Mouse (Mus musculus): ENCODE data around the gene Vps13c.
A peak's percentile ranks its signal among the peaks of the same experiment; 100 is the strongest.

The Vps13c gene

DNA sequence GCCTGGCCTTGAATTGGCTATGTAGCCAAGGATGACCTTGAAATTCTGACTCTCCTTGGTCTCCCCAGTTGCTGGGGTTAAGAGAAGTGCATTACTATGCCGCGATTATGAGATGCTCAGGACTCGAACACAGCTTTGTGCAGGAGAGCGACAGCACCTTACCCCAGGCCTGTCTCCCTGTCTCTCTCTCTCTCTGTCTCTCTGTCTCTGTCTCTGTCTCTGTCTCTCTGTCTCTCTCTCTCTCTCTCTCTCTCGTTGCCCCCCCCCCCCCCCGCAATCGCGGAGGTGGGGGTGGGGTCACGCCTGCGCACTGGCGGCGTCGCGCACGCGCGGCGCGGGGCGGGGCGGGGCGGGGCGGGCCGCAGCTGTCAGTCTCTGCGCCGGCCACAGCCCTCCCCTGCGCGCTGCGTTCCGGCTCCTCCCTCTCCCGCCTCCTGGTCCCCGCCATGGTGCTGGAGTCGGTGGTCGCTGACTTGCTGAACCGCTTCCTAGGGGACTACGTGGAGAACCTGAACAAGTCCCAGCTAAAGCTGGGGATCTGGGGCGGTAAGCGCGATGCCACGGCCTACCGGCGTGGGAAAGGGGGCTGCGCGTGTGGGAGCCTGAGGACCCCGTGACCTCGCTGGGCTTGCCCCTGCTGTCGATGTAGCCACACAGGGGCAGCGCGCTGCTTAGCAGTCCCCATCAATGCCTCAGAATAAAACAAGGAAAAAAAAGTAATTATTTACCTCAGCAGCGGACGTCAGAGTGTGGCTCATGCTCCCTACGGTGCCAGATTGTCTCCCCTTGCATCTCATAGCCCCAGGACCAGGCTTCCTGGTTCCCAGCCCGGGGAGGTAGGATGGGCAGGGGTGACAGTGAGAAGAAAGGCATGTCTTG, at the start of gene Vps13c:
Gene Vps13c, plus strand, starts transcription at position 416 of the 879 bp plus-strand sequence.
- peak; percentile 90 for DNase-seq

DNA sequence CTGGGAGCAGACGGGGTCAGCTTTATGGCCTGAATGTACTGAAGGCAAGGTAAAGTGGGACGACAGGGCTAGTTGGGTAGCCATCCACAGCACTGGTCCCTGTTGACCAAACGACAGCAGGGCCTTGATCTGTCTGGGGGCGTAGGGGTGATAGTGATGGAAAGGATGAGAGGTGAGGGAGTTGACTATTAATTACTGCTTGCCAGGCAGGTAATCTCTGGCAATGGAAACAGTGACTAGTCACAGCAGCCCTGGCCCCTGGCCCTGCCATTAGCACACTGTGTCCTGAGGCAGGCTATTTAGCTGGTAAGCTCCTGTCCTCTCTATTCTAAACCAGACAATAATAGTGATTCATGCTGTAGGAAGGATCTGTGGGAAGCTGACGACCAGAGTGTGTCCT, 47.8 kb upstream of the Vps13c start:
- DNase-seq = no peak

DNA sequence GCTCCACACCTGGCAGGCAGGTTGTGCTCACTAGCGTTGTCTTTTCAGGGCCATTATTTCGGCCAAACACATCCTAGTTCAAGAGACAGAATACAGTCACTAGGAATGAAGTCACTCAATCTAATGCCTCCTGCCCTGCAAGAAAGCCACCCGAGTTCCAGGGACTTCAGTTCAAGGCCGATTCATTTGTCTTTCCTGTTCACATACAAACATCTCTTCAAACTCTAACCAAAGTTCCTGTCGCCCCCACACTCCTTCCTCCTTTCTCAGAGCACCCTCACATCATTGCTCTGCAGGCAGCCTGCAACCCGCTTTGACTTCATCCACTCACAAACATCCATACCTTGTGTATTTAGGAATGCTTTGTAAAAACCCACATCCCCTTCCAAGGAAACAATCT, 46.7 kb upstream of the Vps13c start:
- DNase-seq = no peak

DNA sequence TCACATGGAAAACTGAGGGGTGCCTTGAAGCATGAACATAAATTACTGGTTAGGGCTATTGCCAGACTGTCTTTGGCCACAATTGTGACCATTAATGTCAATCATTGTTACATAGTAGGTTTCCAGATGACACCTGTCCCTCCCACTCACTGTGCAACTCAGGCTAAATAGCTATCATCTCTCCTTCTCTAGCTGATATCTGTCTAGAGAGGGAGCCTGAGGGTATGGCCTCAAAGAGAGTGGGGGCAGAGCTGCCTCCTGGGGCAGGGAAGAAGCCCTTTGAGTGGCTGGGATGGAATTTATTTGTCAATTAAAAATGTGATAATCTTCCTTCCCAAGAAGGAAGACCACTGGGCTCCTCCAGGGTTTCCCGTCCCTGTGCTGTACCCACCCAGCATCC, 46.0 kb upstream of the Vps13c start:
- DNase-seq = no peak

DNA sequence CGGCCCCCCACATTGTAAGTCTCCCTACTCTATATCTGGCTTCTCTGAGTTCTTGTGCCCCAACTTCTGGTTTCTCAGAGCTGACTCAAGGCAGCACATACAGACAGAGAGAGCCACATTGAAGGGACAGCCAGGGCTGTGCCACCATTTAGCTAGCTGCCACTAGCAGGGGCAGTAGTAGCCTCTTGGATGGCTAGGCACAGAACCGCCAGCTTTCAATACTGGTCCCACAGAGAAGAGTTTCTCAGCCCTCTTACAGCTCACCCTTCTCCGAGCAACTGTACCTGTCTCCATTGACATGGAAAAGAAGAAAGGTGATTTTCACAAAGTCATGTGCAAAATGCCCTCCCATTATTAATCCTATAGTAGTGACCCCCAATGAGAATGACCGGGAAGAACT, 45.5 kb upstream of the Vps13c start:
- no peak for DNase-seq

- peak; percentile 89 for DNase-seq
Measured at GRCm38 (mm10) chr9:67795205-67795675, 45.0 kb upstream of the Vps13c start.

DNA sequence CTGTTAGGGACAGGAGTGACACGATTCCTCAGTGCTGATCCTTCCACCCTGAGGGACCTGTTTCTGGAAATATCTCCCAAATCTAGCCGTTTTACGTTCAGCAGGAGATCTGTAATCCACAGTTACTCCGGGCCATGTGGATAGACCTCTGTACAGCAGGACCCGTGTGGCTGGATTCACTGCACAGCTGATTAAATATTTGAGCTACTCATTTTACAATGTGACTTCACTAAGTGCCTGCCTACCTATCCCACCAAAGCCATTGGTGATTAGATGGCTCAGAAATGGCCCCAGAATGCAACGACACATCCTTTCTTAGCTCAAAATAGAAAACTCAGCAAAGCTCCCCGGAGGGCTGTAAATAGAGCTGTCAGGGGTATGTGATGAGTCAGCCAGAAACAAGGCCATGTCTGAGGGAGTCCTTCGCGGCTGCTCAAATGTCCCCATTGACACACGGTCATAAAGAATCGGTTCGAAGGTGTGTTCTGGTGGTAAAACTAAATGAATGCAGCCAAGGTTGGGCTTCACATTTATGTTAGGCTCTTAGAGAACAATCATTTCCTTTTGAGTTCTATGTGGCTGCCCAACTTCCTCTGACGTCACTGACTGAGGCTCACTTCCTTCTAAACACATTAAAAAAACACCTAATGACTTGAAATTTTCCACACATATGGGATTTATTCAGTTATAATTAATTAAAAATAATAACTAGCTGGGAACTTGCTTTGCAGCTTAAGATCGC, 40.9 kb upstream of the Vps13c start:
- no peak for DNase-seq

GRCm38 (mm10) chr9:67802241-67802640, 38.0 kb upstream of the Vps13c start:
- DNase-seq = peak; percentile 75

DNA sequence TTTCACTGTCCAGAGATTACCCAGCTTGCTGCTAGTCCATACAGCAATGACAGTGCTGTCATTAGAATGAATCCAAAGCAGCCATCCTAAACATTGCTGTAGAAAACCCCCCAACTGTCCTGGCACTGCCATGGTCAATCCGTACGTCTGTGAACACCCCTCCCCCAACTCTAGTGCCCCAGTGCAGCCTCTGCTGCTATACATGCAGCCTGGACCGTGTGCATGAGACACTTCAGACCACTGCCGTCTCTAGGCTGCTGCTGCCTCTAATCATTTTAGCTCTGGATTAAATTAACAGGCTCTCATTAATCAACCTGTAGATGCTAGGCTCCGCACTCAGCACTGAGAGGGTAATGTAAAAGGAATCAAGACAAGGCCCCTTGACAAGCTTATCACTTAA, 33.2 kb upstream of the Vps13c start:
- no peak for DNase-seq

DNA sequence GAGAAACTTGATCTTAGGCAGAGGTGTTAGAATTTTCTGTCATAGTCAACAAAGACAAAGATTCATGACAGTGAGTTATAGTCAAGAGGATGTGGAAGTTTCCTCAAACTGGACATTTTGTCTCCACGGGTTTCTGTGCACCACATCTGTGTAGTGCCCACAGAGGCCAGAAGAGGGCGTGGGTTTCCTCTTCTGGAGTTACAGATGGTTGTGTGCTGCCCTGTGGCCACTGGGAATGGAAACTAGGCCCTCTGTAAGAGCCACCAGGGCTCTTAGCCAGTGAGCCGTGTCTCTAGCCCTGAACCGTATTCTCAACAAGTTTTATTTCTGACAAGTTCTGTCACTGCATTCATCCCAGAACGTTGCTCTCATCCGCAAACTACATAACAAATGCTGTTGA, 29.7 kb upstream of the Vps13c start:
- no peak for DNase-seq

DNA sequence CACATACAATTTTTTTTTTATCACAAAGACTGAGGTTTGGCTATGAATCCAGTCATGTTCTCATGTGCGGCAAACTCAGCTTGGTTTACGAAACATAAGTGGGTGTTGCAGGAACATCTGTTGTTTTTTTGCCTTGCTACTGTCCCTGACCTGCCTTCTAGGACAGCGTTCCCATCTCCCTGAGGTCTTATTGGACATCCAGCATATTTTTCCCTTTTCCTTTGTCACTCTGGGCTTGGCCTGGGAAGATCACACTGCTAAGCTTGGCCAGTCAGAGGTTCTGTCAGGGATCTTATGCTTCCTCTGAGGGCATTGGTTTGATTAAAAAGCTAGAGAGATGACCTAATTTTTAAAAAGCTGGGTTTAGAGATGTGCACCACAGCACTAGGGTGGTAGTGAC, 29.1 kb upstream of the Vps13c start:
- DNase-seq = no peak

DNA sequence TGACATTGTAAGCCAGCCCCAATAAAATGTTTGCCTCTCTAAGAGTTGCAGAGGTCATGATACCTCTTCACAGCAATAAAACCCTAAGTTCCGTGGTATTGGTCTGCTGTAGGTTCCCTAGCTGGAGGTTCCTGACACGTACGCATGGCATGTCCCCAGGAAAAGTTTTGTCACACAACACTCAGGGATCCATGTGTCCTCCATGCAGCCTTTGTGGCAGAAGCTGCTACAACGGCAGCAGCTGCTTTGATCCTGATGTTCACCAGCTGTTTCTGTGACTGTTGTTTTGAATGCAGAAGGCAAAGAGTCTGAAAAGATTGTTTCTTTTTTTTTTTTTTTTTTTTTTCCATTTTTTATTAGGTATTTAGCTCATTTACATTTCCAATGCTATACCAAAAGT, 27.0 kb upstream of the Vps13c start:
- no peak for DNase-seq

DNA sequence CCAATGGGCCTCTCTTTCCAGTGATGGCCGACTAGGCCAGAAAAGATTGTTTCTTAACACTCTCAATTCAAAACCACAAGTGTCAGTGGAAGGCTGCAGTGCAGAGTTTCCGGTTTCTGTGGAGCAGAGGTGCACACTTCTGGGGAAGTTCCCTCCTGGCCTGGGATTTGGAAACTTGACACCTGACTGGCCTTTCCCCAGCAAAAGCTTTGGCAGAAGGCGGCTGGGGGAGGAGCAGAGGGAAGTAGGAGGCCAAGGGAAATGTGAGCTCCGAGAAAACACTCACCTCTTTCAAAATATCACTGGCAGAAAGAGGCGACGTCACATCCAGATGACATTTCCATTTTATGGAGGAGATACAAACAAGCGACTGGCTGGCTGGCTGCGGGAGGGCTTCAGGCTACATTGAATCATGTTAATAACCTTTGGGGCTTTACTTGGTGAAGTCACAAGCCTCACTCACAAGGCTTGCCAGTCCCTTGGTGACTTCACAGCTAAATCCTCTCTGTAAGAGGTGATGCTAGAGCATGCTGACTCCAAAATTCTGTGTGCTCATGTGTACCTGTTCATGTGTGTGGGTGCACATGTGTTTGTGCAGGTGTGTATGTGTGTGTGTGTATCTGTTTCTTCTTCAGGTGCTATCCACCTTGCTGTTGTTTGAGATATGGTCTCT, 26.4 kb upstream of the Vps13c start:
- DNase-seq = no peak

DNA sequence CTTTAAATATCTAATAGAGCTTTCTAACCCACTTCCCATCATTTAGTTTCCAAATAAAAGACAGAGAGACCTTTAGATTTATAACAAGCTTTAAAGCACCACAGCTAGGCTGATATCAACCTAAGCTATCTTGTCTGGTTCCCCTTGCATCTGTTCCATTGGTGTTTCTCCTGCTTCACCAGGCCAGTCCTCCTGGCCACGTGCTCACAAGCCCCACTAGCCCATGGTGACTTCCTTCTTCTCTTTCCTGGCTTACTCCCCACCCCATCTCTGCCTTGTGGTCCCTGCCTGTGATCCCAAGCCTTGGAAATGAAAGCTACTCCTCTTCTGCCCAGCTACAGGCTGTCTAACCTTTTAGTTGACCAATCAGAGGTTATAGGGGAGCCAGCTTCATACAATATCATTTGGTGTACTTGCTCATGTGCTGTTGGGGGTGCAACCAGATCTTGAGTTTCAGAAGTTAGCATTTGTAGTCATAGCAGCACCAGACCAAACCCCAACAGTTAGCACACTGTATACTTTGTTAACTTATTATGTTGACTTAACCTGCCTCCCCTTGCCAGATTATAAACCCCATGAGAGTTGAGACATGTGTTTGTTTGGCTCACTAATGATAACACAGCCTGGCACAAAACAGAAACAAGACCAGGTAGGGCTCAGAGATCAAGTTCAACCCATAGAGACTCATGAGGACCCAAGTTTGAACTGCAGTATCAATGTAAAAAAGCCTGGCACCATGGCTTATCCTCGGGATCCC, 23.8 kb upstream of the Vps13c start:
- no peak for DNase-seq

DNA sequence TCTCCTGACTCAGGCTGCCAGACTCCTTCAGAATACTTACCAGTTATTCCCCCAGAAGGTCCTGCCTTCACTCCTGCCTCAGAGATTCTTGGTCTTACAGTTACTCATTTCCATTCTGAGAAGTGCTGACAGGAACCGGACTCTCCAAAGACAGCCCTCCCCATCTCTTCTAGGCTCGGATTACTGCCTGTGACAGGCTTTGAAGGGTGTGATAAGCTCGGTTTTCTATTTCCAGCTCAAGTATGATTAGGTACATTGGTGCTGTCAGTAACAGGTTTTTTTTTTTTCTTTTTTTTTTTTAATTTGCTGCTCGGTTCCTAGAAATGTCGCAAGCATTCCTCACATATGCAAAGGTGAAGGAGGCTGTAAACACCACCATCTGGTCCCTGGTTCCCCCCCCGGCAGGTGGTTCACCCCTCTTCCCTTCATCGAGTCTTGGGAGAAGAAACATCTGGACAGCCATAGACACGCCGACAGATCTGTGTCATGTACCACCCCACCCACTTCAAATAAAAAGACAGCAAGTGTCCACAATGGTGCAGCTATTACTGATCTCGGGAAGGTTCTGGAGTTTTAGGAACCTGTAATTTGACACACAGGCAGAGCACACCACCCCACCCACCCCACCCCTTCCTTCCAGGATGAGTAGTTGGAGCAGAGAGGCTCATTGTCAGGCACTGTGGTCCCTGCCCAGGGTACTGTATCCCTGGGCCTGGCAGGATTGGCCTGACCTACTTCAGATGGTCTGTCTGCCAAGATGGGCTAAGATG, 22.1 kb upstream of the Vps13c start:
- DNase-seq = no peak

DNA sequence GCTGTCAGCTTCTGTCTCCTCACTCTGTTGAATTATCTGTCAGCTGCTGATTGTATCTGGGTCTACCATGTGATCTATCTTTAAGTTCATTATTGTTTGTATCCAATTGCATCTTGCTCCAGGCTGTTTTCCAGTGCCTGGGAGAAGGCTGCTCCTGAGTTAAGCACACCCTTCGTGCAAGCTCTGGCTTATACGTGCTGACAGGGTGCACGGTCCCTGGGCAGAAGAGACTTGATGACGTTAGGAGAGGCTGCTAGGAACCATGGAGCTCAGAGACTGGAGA, 21.6 kb upstream of the Vps13c start:
- DNase-seq = peak; percentile 74

- no peak for DNase-seq
Measured at GRCm38 (mm10) chr9:67823131-67823530, 17.1 kb upstream of the Vps13c start.

DNA sequence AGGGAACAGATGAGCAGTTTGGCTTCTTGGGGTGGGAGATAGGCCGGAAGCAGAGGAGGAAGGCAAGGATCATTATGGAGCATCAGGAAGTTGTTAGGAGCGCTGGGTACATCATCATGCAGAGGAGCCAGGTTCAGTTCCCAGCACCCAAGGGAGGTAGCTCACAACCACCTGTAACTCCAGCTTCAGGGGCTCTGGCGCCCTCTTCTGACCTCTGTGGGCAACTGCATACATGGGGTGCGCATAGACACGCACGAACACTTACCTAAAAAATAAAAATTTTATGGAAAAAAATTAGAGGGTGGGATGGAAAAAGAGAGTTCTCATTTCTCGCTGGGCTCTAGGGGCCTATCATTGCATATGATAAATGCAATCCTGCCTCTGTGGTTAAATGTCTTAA, 14.7 kb upstream of the Vps13c start:
- no peak for DNase-seq

GRCm38 (mm10) chr9:67828182-67828581, 12.0 kb upstream of the Vps13c start:
- DNase-seq = peak; percentile 66

DNA sequence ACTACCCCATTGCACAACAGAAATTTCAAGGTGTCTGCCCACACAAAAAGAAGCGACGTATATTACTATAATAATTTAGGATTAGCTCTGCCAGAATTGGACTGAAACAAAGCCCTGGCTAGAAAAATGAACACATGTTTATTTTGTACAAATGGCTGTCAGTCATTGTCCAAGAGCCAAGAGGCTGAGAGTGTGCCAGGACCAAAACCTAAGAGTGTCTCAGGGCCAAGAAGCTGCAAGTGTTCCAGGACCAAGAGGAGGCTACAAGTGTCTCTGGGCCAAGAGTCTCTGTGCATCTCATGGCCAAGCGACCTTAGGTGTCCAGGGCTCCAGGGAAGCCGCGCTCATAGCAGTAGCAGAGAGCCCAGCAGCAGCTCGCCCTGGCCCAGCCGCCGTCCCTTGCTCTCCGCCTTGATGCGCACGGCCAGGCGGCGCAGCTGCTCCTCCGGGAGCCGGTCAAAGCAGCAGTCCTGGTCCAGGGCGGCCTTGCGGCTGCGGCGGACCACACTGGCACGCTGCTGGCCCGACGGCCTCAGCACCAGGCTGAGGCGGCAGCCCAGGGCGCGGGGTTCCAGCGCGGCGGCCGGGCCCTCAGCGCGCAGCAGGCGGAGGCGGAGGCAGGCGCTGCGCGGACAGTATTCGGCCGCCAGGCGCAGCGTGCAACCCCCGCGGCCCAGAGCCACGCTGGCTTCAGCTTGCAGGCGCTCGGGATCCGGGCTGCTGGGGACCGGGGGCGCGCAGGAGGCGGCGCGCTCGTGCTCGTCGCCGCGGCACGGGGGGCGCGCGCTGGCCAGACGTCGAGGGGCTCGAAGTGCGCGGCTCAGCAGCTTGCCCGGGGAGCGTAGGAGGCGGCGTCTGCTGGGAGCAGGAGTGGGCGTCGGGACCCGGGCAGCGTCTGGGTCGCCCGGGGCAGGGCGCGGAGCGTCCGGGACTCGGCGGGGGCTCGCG, 9.5 kb upstream of the Vps13c start:
- peak; percentile 77 for DNase-seq

All from retina, postnatal 1 day (tissue).